Mouse (Mus musculus): ENCODE data around the gene Ada.

GRCm38 (mm10) chr2:163713340-163713739, 36.7 kb downstream of the Ada start:
- TF ChIP-seq CTCF (IDR thresholded peaks at IDR 0.05; ENCODE audit: low read depth) (no peak), EP300 (IDR thresholded peaks at IDR 0.05; ENCODE audit: low read depth) (no peak)
